Mouse (Mus musculus) fibroblast of lung, adult 2 months (primary cell): ENCODE measurements around the gene Fam102b.

Experiments used
- DNase-seq: peaks from one replicate; pipeline ENCODE4 v3.0.0-alpha.2; 2011; ENCODE audit warnings: low read depth

The Fam102b gene

DNA sequence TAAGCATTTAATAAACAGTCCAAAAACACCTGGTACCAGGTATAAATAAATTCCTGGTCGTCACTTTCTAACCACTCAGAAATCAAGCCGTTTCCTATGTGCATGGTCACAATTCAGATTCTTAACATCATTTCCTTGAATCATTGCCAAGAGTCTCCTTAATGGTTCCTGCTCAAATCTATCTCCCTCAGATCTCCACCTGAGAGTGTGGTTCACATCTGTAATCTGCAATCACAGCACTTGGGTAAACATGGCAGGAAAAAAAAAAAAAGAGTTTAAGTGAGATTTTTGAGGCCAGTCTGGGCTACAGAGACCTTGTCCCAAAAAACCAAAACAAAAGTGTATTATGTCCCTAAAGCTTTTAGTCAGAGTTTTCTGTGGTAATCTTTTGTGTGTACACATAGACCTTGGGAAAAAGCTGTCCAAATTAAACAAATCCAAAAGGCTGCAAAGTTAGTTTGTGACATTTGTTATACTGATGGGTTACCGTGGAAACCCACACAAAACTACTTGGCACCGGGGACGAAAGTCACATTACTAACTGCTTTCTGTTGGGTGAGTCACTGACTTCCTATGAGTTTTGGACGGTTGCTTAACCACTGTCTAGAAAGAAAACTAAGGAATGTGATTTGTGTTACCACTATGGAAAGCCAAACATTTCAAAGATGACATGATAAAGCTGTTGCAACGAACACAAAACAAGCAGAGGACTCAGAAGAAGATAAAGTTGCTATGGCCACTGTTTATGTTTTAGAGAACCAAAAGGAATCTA is 16.7 kb downstream of the Fam102b start:
- DNase-seq: peak; percentile 97

GRCm38 (mm10) chr3:109008180-109008579 is 19.2 kb downstream of the Fam102b start:
- DNase-seq: no peak

- DNase-seq: no peak
These were observed 21.6 kb downstream of the Fam102b start for GRCm38 (mm10) chr3:109005777-109006176.

DNA sequence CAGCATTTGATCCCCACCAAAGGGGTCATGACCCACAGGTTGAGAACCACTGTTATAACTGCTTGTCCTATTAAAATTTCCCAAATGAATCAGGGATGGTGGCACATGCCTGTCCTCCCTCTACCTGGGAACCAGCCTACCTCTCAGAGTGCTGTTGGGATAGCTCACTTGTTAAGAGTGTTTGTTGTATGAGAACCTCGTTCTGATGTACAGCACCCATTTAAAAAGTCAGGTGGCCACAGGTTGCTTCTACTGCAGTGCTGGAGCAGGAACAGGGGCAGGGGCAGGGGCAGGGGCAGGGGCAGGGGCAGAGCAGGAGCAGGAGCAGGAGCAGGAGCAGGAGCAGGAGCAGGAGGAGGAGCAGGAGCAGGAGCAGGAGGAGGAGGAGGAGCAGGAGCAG is 28.2 kb downstream of the Fam102b start:
- no peak for DNase-seq

- DNase-seq: no peak
These were observed 29.6 kb downstream of the Fam102b start for GRCm38 (mm10) chr3:108997762-108998161.

DNA sequence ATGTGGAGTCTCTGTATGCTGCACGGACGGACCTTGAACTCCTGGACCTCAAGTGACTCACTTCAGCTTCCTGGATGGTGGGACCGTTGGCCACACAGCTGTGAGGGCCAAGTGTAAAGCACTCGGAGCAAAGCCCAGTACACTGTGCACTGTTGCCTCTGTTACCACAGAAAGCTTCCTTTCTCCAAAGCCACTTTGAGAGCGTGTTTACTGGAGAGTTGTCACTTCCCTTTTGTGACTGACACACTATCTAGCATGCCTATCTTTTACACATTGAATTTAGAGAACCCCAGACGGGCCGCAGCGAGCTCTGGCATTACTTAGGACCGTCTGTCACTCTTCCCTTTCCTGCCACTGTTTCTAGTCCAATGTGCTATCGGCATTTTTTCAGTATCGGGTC is 30.1 kb downstream of the Fam102b start:
- no peak for DNase-seq

DNA sequence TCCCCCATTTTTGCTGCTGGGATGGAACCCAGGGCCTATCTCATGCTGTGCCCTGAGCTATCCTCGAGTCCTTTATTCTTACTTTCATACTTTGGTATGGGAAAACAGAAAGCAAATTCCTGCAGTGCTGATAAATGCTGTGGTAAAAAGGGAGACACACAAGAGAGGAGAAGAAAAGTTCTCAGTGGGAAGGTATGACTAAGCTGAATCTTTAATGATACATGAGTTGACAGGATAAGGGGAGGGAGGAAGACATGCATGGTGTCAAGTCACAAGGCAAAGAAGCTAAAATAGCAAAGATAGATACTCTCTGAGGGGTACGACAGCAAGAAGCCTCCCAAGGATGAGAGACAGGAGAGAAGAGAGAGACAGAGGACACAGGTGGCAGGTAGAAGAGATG is 32.0 kb downstream of the Fam102b start:
- DNase-seq: no peak

GRCm38 (mm10) chr3:108994477-108994876 is 32.9 kb downstream of the Fam102b start:
- no peak for DNase-seq

DNA sequence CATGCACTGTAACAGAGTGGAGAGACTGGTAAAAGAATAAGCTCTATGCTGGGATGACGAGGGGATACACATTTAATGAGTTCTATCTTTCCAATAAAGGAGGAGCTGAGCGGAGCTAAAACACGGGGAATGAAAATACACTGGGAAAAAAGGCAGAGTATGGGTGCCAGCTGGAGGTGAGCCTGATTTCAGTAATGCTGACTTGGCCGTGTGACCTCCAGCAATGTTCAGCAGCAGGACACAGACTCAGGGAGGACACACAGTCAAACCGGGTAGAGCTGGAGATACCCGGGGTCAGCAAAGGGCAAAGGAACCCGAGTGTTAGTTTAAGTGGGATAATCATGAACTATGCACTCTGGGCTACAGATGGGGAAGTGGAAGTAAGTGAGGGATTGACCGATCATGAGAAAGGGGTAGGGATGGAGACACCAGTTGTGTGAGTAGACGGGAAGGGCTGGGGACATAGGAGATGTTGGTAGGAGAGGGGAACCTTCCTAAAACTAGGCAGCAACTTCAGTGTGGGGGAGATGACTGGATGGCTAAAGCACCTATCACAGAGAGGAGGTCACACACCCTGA is 37.3 kb downstream of the Fam102b start:
- DNase-seq: no peak

DNA sequence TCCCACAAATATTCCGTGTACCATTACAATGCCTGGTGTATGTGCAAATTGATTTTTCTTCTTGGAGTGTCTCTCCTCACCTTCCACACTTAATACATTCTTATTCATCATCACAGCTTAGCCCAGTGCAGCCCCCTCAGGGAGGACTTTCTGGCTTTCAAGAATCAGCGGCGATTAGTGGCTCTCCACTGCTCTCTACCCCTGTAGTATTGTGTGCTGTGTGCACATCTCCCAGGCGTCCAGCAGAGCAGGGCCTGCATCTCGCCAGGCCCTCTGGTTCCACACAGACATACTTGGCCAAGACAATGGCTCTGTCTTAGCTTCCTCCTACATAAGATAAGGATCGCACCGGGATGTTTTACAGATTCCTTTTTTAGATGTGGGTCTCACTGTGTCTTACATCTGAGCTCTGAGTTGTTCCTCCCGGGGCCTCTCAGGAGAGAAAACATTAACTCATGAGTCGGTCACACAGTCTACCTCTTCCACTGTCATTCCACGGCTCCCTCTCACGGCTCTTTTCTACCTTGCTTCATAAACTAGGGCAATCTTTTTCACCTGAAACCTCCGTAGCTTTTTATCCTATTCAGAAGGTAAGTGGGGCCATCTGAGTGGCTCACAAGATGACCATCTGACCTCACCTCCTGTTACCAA is 40.3 kb downstream of the Fam102b start:
- no peak for DNase-seq

DNA sequence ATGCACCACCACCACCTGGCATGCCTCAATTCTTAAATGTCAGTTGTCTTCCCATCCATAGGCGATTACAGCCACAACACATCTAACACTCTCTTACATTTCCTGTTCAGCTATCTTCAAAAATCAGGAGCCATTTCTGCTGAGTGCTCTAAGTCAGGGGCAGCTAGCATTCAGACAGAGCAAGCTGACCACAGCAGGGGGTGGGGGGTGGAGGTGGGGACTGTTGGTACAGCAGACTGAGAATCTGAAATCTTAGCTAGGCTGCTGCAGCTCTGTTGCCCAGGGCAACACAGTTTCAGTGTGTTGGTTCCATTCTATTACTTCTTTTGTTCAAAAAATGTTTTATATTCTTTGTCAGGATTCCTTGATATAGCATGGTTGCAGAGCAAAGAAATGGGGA is 40.9 kb downstream of the Fam102b start:
- DNase-seq: no peak

DNA sequence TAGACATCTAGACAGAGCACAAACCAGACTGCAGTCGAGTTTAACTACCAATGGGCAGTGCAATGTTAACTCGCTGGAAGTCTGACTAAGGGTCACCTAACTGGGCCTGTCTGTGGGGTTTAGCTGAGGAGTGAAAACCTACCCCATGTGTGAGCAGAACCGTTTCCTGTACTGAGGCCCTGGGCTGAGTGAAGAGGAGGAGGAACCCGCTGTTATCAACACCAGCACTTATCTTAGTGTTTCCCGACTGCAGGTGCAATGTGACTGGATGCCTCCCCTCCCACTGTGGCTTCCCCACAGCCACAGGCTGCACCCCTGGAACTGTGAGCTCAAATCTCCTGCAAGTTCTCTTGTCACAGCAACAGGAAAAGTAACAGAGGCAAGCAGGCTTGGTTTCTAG is 43.4 kb downstream of the Fam102b start:
- DNase-seq: no peak

GRCm38 (mm10) chr3:108981946-108982345 is 45.5 kb downstream of the Fam102b start:
- DNase-seq: no peak

DNA sequence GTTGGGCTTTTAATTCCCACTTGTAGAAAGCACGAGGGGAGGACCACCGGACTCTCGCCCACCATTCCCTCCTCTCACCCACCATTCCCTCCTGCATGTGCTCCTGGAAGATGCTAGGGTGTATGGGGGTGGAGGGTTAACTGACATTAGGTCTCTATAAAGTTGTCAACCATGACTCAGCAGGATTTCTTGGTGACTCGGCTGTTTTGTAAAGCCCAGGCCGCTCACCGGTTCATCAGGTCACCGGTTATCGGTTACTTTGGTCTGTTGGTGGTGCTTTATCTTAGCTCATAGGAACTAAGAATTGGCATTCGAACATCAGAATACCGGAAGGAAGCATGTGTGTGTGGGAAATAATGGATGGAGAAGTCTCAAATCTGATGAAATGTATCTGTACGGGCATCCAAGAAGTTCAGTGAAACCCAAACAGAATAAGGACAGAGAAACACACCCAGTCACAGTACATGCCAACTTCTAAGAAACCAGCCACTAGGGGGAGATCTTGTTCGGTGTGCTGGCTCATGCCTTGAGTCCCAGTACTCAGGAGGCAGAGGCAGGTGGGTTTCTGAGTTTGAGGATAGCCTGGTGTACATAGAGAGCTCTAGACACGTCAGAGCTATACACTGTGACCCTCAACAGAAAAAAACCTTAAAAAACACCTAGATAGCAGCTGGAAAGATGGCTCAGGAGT is 49.9 kb downstream of the Fam102b start:
- DNase-seq: no peak

DNA sequence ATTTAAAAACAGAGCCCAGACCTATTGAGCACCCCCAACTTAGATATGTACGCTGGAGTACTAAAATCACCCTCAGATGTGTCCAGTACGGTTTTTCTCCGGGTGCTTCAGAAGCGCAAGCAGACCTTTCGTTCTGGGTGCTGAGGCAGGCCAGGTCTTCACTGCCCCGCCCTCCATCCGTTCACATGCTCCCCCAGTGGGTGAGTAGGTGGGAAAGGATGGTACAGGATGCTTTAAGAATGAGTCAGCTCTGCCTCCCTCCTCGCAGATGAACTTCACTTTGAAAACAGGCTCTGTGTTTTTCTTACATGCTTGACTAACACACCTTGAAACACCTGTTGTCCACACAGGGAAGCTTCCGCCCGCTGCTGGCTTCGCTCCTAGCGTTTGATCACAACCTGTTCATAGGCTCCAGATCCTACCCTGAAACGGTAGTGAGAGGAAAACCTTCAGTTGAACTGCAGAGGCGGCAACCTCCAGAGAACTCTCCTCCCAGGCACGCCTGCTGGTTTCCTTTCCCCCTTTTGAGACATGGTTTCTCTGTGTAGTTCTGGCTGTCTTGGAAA is 52.4 kb downstream of the Fam102b start:
- DNase-seq: no peak

GRCm38 (mm10) chr3:108973980-108974660 is 53.3 kb downstream of the Fam102b start:
- no peak for DNase-seq

- DNase-seq: no peak
These were observed 61.4 kb downstream of the Fam102b start for GRCm38 (mm10) chr3:108966051-108966450.

- DNase-seq: no peak
These were observed 62.9 kb downstream of the Fam102b start for GRCm38 (mm10) chr3:108964361-108965044.

DNA sequence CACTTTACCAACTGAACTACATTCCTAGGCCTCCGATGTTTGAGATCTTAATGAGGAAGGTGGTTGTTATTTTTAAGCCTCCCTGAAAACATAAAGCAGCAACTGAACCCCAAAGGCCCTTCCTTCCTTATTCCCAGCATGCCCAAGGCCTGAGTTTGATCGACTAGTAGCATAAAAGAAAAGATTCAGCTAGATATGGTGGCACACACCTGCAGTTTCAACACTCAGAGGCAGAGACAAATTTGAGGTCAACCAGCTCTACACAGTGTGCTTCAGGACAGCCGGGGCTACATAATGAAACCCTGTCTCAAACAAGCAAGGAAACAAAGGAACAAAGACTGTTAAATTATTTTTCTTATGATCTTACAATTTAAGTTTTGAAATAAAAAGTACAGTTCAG is 63.6 kb downstream of the Fam102b start:
- no peak for DNase-seq

- DNase-seq: no peak
These were observed 64.1 kb downstream of the Fam102b start for GRCm38 (mm10) chr3:108963278-108963677.

DNA sequence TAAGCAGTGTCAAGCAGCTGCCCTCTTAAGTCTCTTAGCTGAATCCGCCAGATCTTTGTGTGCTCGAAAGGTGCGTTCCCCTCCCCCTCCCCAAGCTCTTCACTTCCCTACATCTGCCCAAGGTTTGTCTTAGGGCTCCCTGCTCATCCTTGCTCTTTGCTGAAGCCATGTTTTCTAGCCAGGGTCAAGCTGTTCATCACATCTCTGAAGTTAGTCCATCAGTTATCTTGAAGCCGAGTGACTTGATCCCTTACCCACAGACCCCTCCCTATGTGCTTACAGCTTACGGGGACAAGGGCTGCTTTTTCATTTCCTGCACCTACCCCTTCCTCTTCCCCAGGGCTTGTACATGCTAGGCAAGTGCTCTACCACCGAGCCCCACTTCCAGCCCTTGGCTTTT is 65.8 kb downstream of the Fam102b start:
- DNase-seq: no peak
